Mouse (Mus musculus) liver, embryonic 16.5 days (tissue): ENCODE measurements around the gene D6Ertd527e. TPM values are rescaled to one million over a fixed set of nuclear protein-coding genes. Genes with fewer than 3 reads are reported as not detected.
A peak's percentile ranks its signal among the peaks of the same experiment; 100 is the strongest.

Experiments used
- ATAC-seq: fragments of 200-750 bp; cut with Nextera tagmentation; 2 replicates; pipeline ENCODE4 v1.8.0; 2017; ENCODE audit warnings: low read depth, mild to moderate bottlenecking, moderate number of reproducible peaks, moderate library complexity
- H3K27ac ChIP-seq: fragments of 300-500 bp; sonication (generic); 2 replicates; pipeline ENCODE4 v1.5.1; 2014; ENCODE audit warnings: mild to moderate bottlenecking, low read length
- H3K27me3 ChIP-seq: fragments of 300-500 bp; sonication (generic); 2 replicates; pipeline ENCODE4 v1.6.1; 2014; ENCODE audit warnings: low read depth, low read length, mixed read lengths; ENCODE audit not compliant: control insufficient read depth, insufficient read depth
- H3K36me3 ChIP-seq: fragments of 300-500 bp; sonication (generic); 2 replicates; pipeline ENCODE4 v1.6.1; 2014; ENCODE audit warnings: mild to moderate bottlenecking; ENCODE audit not compliant: control insufficient read depth, insufficient read depth
- H3K4me1 ChIP-seq: fragments of 300-500 bp; sonication (generic); 2 replicates; pipeline ENCODE4 v1.6.1; 2014; ENCODE audit warnings: low read depth, low read length, mixed read lengths; ENCODE audit not compliant: control insufficient read depth
- H3K4me2 ChIP-seq: fragments of 300-500 bp; sonication (generic); 2 replicates; pipeline ENCODE4 v1.6.1; 2014; ENCODE audit warnings: low read depth, low read length, mixed read lengths
- H3K4me3 ChIP-seq: fragments of 300-500 bp; sonication (generic); 2 replicates; pipeline ENCODE4 v1.5.1; 2014; ENCODE audit warnings: low read depth, mild to moderate bottlenecking, low read length
- H3K9ac ChIP-seq: fragments of 300-500 bp; sonication (generic); 2 replicates; pipeline ENCODE4 v1.6.1; 2014; ENCODE audit warnings: low read depth, low read length
- H3K9me3 ChIP-seq: fragments of 300-500 bp; sonication (generic); replicated peaks from 2 replicates; pipeline ENCODE4 v1.6.1; 2016; ENCODE audit warnings: low read length; ENCODE audit not compliant: control insufficient read depth
- WGBS: fragments of 180-500 bp; shearing (Covaris S2); extraction: QIAGEN DNeasy Blood & Tissue Kit; methylation state at CpG from one replicate; pipeline ENCODE4 v1.1.7; 2014; ENCODE audit not compliant: insufficient replicate concordance; 5-methylcytosine and 5-hydroxymethylcytosine counted together
- polyA plus RNA-seq: library from polyadenylated mRNA; unstranded; fragments of >200 nt; fragmentation: Nextera tagmentation; extraction: Ambion mirVana; gene quantifications from 2 replicates; pipeline ENCODE4 v1.2.1, GENCODE M21; 2015

The D6Ertd527e gene
- polyA plus RNA-seq, 1 experiment from 2014 or later: not detected

- ATAC-seq: peak; percentile 95
Observed at GRCm38 (mm10) chr6:87152461-87153230, 48.1 kb downstream of the D6Ertd527e start.

DNA sequence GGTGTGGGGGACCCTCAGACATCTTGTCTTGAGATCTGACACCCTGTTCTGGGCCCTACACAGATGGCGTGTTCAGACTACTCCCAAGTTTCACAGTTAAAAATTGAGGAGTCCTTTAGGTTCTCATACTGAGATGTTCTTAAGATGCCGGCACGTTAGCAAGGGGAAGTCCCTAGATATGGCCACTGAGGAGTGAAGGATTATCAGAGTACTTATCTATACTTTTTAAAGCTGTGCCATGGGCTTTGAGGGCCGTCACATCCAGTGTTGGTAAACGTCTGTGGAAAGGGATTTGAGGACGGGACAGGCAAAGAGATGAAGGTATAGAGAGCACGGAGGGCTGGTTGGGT lies 48.7 kb downstream of the D6Ertd527e start:
- H3K9me3 ChIP-seq: no peaks in the 10 kb centered on the region
- H3K4me1 ChIP-seq: peaks cover 13% of the 10 kb centered on the region
- 28% methylated on average over 7 of the region's 7 CpGs for whole genome bisulfite sequencing
- H3K9ac ChIP-seq: 0 out of 2 replicates have a peak overlapping the region, but pooled peaks have one; percentile 7
- no peak; the same call in 1 of the 2 replicates for ATAC-seq
- no peaks in the 10 kb centered on the region for H3K36me3 ChIP-seq
- H3K27ac ChIP-seq: peak overlapping the region; percentile 25; the same call in 1 of the 2 replicates
- peak overlapping the region; percentile 50 for H3K4me2 ChIP-seq
- peak overlapping the region; percentile 23; the same call in 1 of the 2 replicates for H3K4me3 ChIP-seq
- no peaks in the 10 kb centered on the region for H3K27me3 ChIP-seq

More at GRCm38 (mm10) chr6:87152461-87153230, 48.1 kb downstream of the D6Ertd527e start:
- H3K27me3 ChIP-seq: no peaks in the 10 kb centered on the region
- H3K36me3 ChIP-seq: no peaks in the 10 kb centered on the region
- H3K4me2 ChIP-seq: peak overlapping the region; percentile 50
- no peaks in the 10 kb centered on the region for H3K9me3 ChIP-seq
- no peak overlapping the region for H3K27ac ChIP-seq
- WGBS: 31% methylated on average over 21 of the region's 21 CpGs
- H3K9ac ChIP-seq: 0 out of 2 replicates have a peak overlapping the region, but pooled peaks have one; percentile 7
- H3K4me1 ChIP-seq: peaks cover 13% of the 10 kb centered on the region
- H3K4me3 ChIP-seq: peak overlapping the region; percentile 23; the same call in 1 of the 2 replicates

DNA sequence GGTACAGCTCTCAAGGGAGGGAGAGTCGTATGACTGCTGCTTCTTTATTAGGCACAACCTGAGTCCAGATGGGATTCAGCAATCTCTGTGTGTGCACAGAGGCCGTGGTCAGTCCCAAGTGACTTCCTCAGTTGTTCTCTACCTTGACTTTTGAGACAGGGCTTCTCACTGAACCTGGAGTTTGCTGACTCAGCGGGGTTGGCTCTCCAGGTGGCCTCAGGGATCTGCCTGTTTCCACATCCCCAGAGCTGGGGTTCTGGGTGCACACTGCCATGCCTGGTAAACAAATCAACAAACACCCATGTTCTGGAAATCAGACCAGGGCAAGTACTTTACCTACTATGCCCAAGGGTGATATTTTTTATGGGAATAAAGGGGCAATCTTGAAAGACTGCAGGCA lies 49.3 kb downstream of the D6Ertd527e start:
- Histone ChIP-seq H3K36me3 (no peaks in the 10 kb centered on the region), H3K4me2 (no peak overlapping the region), H3K27ac (no peak overlapping the region), H3K4me1 (peaks cover 13% of the 10 kb centered on the region), H3K9ac (no peak overlapping the region), H3K9me3 (no peaks in the 10 kb centered on the region), H3K4me3 (no peak overlapping the region), H3K27me3 (no peaks in the 10 kb centered on the region)
- ATAC-seq: no peak
- WGBS: 79% methylated on average over 3 of the region's 3 CpGs

DNA sequence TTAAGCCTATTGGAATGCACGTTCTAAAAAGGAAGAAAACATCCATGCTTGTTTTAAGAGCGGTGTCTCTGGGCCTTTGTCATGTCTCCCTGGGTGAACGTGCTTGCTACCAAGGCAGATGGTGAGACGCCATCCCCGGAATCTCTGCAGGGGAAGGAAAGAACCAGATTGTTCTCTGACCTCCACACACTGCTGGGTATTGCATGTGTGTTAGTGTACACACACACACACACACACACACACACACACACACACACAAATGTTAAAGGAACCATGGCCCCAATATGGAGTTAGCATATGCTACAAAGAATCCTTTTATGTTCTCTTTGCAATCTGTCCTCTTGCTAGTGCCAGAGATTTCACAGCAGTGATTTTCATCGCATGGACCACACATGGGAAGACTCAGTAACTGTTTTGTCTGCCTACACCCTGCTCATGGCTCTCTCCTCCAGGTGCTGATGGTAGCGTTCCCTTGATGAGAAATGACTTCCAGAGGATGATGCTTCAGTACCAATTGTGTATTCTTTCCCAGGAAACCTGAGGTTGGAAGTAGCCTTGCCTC lies 53.6 kb downstream of the D6Ertd527e start:
- H3K27ac ChIP-seq: no peak overlapping the region
- 68% methylated on average over 7 of the region's 7 CpGs for WGBS

GRCm38 (mm10) chr6:87160196-87160595 lies 55.6 kb downstream of the D6Ertd527e start:
- no peak overlapping the region for H3K9ac ChIP-seq
- H3K27ac ChIP-seq: no peak overlapping the region
- WGBS: 80% methylated on average over 5 of the region's 5 CpGs
- no peak for ATAC-seq
- H3K36me3 ChIP-seq: no peaks in the 10 kb centered on the region
- H3K4me3 ChIP-seq: no peak overlapping the region
- H3K4me2 ChIP-seq: no peak overlapping the region
- no peaks in the 10 kb centered on the region for H3K27me3 ChIP-seq
- no peaks in the 10 kb centered on the region for H3K4me1 ChIP-seq
- H3K9me3 ChIP-seq: no peaks in the 10 kb centered on the region

More for the DNA sequence above, 53.6 kb downstream of the D6Ertd527e start:
- no peaks in the 10 kb centered on the region for H3K9me3 ChIP-seq
- H3K36me3 ChIP-seq: no peaks in the 10 kb centered on the region
- no peaks in the 10 kb centered on the region for H3K27me3 ChIP-seq
- no peak overlapping the region for H3K4me2 ChIP-seq
- peaks cover 5% of the 10 kb centered on the region for H3K4me1 ChIP-seq
- no peak overlapping the region for H3K9ac ChIP-seq
- no peak for ATAC-seq
- H3K4me3 ChIP-seq: no peak overlapping the region

DNA sequence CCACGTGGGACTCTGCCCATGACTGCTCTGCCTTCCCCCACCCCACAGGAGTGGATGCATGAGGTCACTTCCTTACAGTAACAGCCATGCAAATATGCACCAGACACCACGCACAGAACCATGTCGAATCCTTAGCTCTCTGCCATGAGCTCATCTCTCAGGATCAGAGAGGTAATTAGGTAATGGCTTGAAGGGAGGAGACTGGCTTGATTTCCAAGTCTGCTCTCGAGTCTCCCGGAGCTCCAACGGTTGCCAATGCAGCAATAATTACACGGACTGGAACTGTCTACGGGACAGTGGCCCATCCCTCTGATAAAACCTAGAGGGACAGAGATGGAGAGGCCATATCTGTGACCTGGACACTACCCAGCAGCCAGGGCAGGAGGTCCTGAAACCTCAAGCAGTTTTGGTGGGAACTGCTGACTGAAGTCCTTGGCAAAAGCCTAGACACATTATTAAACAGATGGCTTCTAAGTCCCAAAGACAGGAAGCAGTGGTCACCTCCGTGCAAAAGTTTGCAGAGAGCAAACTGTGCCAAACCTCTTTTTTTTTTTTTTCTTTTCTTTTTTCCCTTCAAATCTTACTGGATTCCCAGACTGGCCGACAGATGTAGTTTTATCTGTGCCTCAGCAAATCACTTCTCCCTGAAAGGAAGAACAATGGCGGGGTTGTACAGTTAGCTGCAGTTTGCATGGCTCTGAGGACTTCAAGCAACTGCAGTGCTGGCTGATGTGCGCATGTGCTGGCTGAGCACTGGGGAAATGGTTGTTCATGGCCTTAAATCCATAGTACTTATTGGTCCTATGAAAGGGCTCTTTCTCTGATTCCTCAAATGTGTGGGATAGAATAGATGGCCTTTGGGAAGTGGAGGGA lies 57.1 kb downstream of the D6Ertd527e start:
- Histone ChIP-seq H3K9ac (no peak overlapping the region), H3K4me3 (no peak overlapping the region), H3K4me1 (no peaks in the 10 kb centered on the region), H3K36me3 (no peaks in the 10 kb centered on the region), H3K4me2 (no peak overlapping the region), H3K9me3 (no peaks in the 10 kb centered on the region), H3K27ac (no peak overlapping the region), H3K27me3 (no peaks in the 10 kb centered on the region; the same call in 1 of the 2 replicates)
- ATAC-seq: no peak
- WGBS: 56% methylated on average over 12 of the region's 12 CpGs

Other genes starting within 250 kb of the D6Ertd527e start
- gene Nfu1, start 95.5 kb upstream of the D6Ertd527e start, polyA plus RNA-seq: 40.9 and 44.0 TPM in 2 replicates
- gene Gfpt1, start 61.9 kb upstream of the D6Ertd527e start, polyA plus RNA-seq: 6.2 and 6.7 TPM in 2 replicates
- 0.36 and 0.54 TPM in 2 replicates for gene Antxr1, start 231.1 kb downstream of the D6Ertd527e start, polyA plus RNA-seq
- not detected in 2 replicates for gene Gkn1, start 246.2 kb downstream of the D6Ertd527e start, polyA plus RNA-seq